Mouse (Mus musculus) heart, adult 2 months (tissue): Measurements from ENCODE around the gene Cerkl.

Experiments
- CTCF ChIP-seq: fragments of 200-600 bp; IDR thresholded peaks from 2 replicates; pipeline ENCODE4 v1.8.1; 2022; ENCODE audit warnings: antibody characterized with exemption, mild to moderate bottlenecking, moderate library complexity
- EP300 ChIP-seq: fragments of 200-500 bp; IDR thresholded peaks from 2 replicates; pipeline ENCODE4 v1.6.1; 2011; ENCODE audit warnings: low read depth, low read length, control low read depth; ENCODE audit not compliant: insufficient read depth
- POLR2A ChIP-seq: fragments of 200-500 bp; IDR thresholded peaks from 2 replicates; pipeline ENCODE4 v1.6.1; 2011; ENCODE audit warnings: mild to moderate bottlenecking, low read depth, low read length, control low read depth; ENCODE audit not compliant: insufficient read depth

- no peak for TF ChIP-seq POLR2A
- no peak for TF ChIP-seq CTCF
- TF ChIP-seq EP300, result no peak
Observed at GRCm38 (mm10) chr2:79291922-79292321, 164.7 kb downstream of the Cerkl start.
